Comparison of ENCODE assay signal across 11 mouse cellular contexts in genomic region chr9:45499267-45499666, GRCm38 (mm10).
A peak's percentile ranks its signal among the peaks of the same experiment; 100 is the strongest.
DNase-seq lines count a peak whose midpoint lies in the region; ATAC-seq lines count a peak whose summit lies in the region.
"Had no signal": no experiment of that assay in that cellular context is flagged by ENCODE, and none has a peak within 500 bp of the region (broad histone marks: within the 10 kb centered on the region; RNA-seq: fewer than 3 reads in every experiment).

No protein-coding gene starts in this region.

- H3K9me3 ChIP-seq in kidney, embryonic 15.5 days (replicated peaks): no peaks in the 10 kb centered on the region
- no peaks in the 10 kb centered on the region for H3K9me3 ChIP-seq in limb, embryonic 15.5 days
- H3K9me3 ChIP-seq: midbrain, embryonic 12.5 days had no signal

- H3K4me2 ChIP-seq in kidney, embryonic 15.5 days: no peak overlapping the region
- no peak overlapping the region for H3K4me2 ChIP-seq in limb, embryonic 15.5 days
- H3K4me2 ChIP-seq: midbrain, embryonic 12.5 days had no signal

- no peak overlapping the region for H3K9ac ChIP-seq in kidney, embryonic 15.5 days
- H3K9ac ChIP-seq in limb, embryonic 15.5 days: no peak overlapping the region
- H3K9ac ChIP-seq: midbrain, embryonic 12.5 days had no signal

- H3K4me1 ChIP-seq in kidney, embryonic 15.5 days: peaks cover 27% of the 10 kb centered on the region
- H3K4me1 ChIP-seq in limb, embryonic 15.5 days: peaks cover 12% of the 10 kb centered on the region; the same call in 1 of the 2 replicates

- H3K36me3 ChIP-seq in kidney, embryonic 15.5 days: no peaks in the 10 kb centered on the region
- H3K36me3 ChIP-seq in limb, embryonic 15.5 days: no peaks in the 10 kb centered on the region
- H3K36me3 ChIP-seq: midbrain, embryonic 12.5 days had no signal

- no peak overlapping the region for H3K4me3 ChIP-seq in kidney, embryonic 15.5 days (replicated peaks)
- H3K4me3 ChIP-seq in limb, embryonic 15.5 days: no peak overlapping the region
- H3K4me3 ChIP-seq: midbrain, embryonic 12.5 days had no signal

- no peaks in the 10 kb centered on the region for H3K27me3 ChIP-seq in kidney, embryonic 15.5 days
- no peaks in the 10 kb centered on the region for H3K27me3 ChIP-seq in limb, embryonic 15.5 days
- H3K27me3 ChIP-seq: midbrain, embryonic 12.5 days had no signal

- ATAC-seq in kidney, embryonic 15.5 days (replicated peaks; ENCODE audit: low FRiP score): no peak; the same call in 1 of the 2 replicates
- ATAC-seq in limb, embryonic 15.5 days (ENCODE audit: insufficient number of reproducible peaks, low FRiP score, low TSS enrichment, low read depth): no peak; the same call in 1 of the 2 replicates

- H3K27ac ChIP-seq in kidney, embryonic 15.5 days: no peak overlapping the region
- peak overlapping the region; percentile 76 for H3K27ac ChIP-seq in limb, embryonic 15.5 days
- H3K27ac ChIP-seq: midbrain, embryonic 12.5 days had no signal

- peak; percentile 26 for DNase-seq in adrenal gland, postnatal 10 days
- no peak for DNase-seq in adrenal gland, adult 18-20 months (ENCODE audit: low spot score in 2 of 2)
- DNase-seq in kidney, postnatal 10 days: peak; percentile 25
- peak; percentile 56 for DNase-seq in brain, adult 2 months (ENCODE audit: low read depth, low spot score)
- no peak for DNase-seq in cerebellum, adult 9-10 months
- DNase-seq in testis, postnatal 10 days (ENCODE audit: low spot score): no peak
- DNase-seq: cerebellum, adult 9-11 months; kidney, adult 11 months had no signal

- WGBS in kidney, embryonic 15.5 days: 12% methylated on average over 10 of the region's 10 CpGs
- 43% methylated on average over 10 of the region's 10 CpGs for WGBS in limb, embryonic 15.5 days

Comparison
In these comparisons a context has a peak if more than half of its experiments do, and no peak if none do; other contexts are left out.
1. DNase-seq: peak in adrenal gland, postnatal 10 days (single experiment), kidney, postnatal 10 days (single experiment) and brain, adult 2 months (single experiment); none in adrenal gland, adult 18-20 months (0 of 2), cerebellum, adult 9-10 months (single experiment) and testis, postnatal 10 days (single experiment).